Mouse (Mus musculus) liver, adult 2 months (tissue): Measurements from ENCODE around the gene Rps10. TPM values are rescaled to one million over a fixed set of nuclear protein-coding genes. Genes with fewer than 3 reads are reported as not detected.
A peak's percentile ranks its signal among the peaks of the same experiment; 100 is the strongest.

Source experiments
- DNase-seq: peaks from one replicate; pipeline ENCODE4 v3.0.0-alpha.2; 2011; ENCODE audit warnings: low read depth, low spot score; ENCODE audit errors: extremely low read depth
- H3K27ac ChIP-seq: fragments of 200-500 bp; replicated peaks from 2 replicates; pipeline ENCODE4 v1.5.1; 2012; ENCODE audit warnings: low read depth, mild to moderate bottlenecking, control low read depth, inconsistent platforms, low read length; ENCODE audit not compliant: insufficient read depth
- H3K27me3 ChIP-seq: fragments of 200-500 bp; 2 replicates; pipeline ENCODE4 v1.6.1; 2012; ENCODE audit warnings: mild to moderate bottlenecking, moderate library complexity, low read length, inconsistent platforms; ENCODE audit not compliant: control insufficient read depth, insufficient read depth
- H3K36me3 ChIP-seq: fragments of 200-500 bp; 2 replicates; pipeline ENCODE4 v1.6.1; 2012; ENCODE audit warnings: low read length, inconsistent platforms; ENCODE audit not compliant: control insufficient read depth, insufficient read depth
- H3K4me1 ChIP-seq: fragments of 200-500 bp; 2 replicates; pipeline ENCODE4 v1.6.1; 2011; ENCODE audit warnings: low read length; ENCODE audit not compliant: control insufficient read depth, insufficient read depth
- H3K4me3 ChIP-seq: fragments of 200-500 bp; 2 replicates; pipeline ENCODE4 v1.5.1; 2011; ENCODE audit warnings: low read depth, mild to moderate bottlenecking, control low read depth, low read length, moderate library complexity; ENCODE audit not compliant: insufficient read depth
- H3K79me2 ChIP-seq: fragments of 200-500 bp; 2 replicates; pipeline ENCODE4 v1.6.1; 2012; ENCODE audit warnings: inconsistent platforms, mild to moderate bottlenecking, low read length, moderate library complexity; ENCODE audit not compliant: control insufficient read depth, insufficient read depth
- H3K9ac ChIP-seq: fragments of 200-500 bp; 2 replicates; pipeline ENCODE4 v1.6.1; 2012; ENCODE audit warnings: low read depth, mild to moderate bottlenecking, control low read depth, inconsistent platforms, low read length
- CTCF ChIP-seq: fragments of 200-500 bp; IDR thresholded peaks from 2 replicates; pipeline ENCODE4 v1.5.1; 2011; ENCODE audit warnings: low read depth, low read length, control low read depth
- POLR2A ChIP-seq: fragments of 200-500 bp; IDR thresholded peaks from 2 replicates; pipeline ENCODE4 v1.6.1; 2011; ENCODE audit warnings: low read length, control low read depth; ENCODE audit not compliant: insufficient read depth; ENCODE audit errors: extremely low read depth
- WGBS: fragments of 180-500 bp; shearing (Covaris S2); methylation state at CpG from one replicate; pipeline ENCODE4 v1.1.7; 2018; 5-methylcytosine and 5-hydroxymethylcytosine counted together
- polyA plus RNA-seq: library from polyadenylated mRNA; depleted of rRNA; stranded (reverse); fragments of >200 nt; gene quantifications from 2 replicates; pipeline ENCODE4 v1.2.3, GENCODE M21; 2012; rRNA removed
- total RNA-seq: library from RNA; depleted of rRNA; stranded (reverse); fragments of >200 nt; gene quantifications from 2 replicates; pipeline ENCODE4 v1.2.3, GENCODE M21; 2014; rRNA removed

Rps10 gene
- total and polyA plus RNA-seq, 2 experiments = 416 to 437 TPM

DNA sequence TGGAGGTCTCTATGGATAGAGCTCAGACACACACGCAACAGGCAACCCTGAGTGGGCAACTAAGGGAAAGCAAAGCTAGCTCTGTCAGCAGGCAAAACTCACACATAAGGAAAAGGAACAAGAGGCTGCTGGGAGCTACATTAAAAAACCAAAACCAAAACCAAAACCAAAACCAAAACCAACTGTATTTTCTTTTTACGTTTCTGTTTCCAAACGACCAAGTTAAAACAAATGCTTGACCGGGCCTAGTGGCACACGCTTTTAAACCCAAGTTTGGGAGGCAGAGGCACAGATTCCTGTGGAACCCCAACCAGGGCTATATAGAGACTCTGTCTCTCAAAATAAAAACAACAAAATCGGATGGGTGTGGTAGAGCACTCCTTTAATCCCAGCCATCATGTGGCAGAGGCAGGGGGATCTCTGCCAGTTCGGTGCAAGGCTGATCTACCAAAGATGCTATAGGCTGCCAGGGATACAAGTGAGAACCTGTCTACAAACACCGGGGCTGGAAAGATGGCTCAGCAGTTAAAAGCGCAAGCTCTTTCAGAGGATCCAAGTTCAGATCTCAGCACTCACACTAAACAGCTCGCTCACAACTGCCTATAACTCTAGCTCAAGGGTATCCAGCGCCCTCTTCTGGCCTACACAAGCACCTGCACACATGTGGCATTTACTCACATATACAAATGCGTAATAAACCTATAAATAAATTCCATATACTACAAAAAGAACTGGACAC lies 44.5 kb downstream of the Rps10 start:
- no peaks in the 10 kb centered on the region for H3K36me3 ChIP-seq
- 0 out of 2 replicates have a peak overlapping the region, but pooled peaks have one; percentile 3 for H3K27ac ChIP-seq
- no peaks in the 10 kb centered on the region for H3K27me3 ChIP-seq
- TF ChIP-seq POLR2A (no peak), CTCF (peak; percentile 36; the same call in 1 of the 2 replicates)
- DNase-seq = no peak
- no peak overlapping the region for H3K4me3 ChIP-seq
- 76% methylated on average over 12 of the region's 12 CpGs for WGBS
- H3K9ac ChIP-seq = no peak overlapping the region
- peaks cover 12% of the 10 kb centered on the region; the same call in 1 of the 2 replicates for H3K79me2 ChIP-seq
- peaks cover 6% of the 10 kb centered on the region for H3K4me1 ChIP-seq

GRCm38 (mm10) chr17:27588231-27588630 lies 48.2 kb downstream of the Rps10 start:
- 78% methylated on average over 8 of the region's 8 CpGs for WGBS
- Histone ChIP-seq H3K4me1 (peaks cover 6% of the 10 kb centered on the region), H3K36me3 (no peaks in the 10 kb centered on the region), H3K79me2 (peaks cover 4% of the 10 kb centered on the region; the same call in 1 of the 2 replicates), H3K9ac (no peak overlapping the region), H3K4me3 (no peak overlapping the region), H3K27me3 (no peaks in the 10 kb centered on the region), H3K27ac (no peak overlapping the region)
- DNase-seq = no peak
- TF ChIP-seq POLR2A (no peak), CTCF (no peak)

- TF ChIP-seq CTCF (no peak), POLR2A (no peak)
- H3K27me3 ChIP-seq = no peaks in the 10 kb centered on the region
- WGBS = 31% methylated on average over 12 of the region's 12 CpGs
- no peaks in the 10 kb centered on the region for H3K36me3 ChIP-seq
- no peak overlapping the region for H3K4me3 ChIP-seq
- DNase-seq = peak; percentile 67
- H3K79me2 ChIP-seq = no peaks in the 10 kb centered on the region; the same call in 1 of the 2 replicates
- no peak overlapping the region for H3K27ac ChIP-seq
- no peak overlapping the region for H3K9ac ChIP-seq
- peaks cover 6% of the 10 kb centered on the region for H3K4me1 ChIP-seq
Measured at GRCm38 (mm10) chr17:27587252-27587651, 49.2 kb downstream of the Rps10 start.

DNA sequence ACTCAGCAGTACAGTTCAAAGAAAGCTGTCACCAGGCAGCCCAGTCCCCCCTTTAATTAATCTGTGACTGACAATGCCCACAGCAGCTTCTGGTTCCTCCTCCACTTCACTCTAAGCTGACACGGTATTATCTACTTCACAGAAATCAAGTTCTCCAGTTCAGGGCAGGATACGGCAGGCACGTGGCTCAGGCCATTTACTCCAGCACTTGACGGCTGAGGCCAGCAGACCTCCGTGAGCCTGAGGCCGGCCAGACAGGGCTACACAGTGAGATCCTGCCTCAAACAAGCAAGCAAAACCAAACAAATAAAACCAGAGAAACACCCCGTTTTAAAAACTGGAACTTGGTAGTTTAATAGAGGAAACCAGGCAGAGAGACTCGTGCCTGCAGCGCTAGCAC lies 49.8 kb downstream of the Rps10 start:
- H3K27ac ChIP-seq = no peak overlapping the region
- TF ChIP-seq POLR2A = no peak
- TF ChIP-seq CTCF = no peak
- no peaks in the 10 kb centered on the region for H3K36me3 ChIP-seq
- no peak for DNase-seq
- no peak overlapping the region for H3K4me3 ChIP-seq
- no peaks in the 10 kb centered on the region; the same call in 1 of the 2 replicates for H3K79me2 ChIP-seq
- peaks cover 6% of the 10 kb centered on the region for H3K4me1 ChIP-seq
- H3K9ac ChIP-seq = no peak overlapping the region
- no peaks in the 10 kb centered on the region for H3K27me3 ChIP-seq
- 71% methylated on average over 9 of the region's 9 CpGs for WGBS

- Histone ChIP-seq H3K4me3 (no peak overlapping the region), H3K27me3 (no peaks in the 10 kb centered on the region), H3K79me2 (no peaks in the 10 kb centered on the region; the same call in 1 of the 2 replicates), H3K36me3 (peaks cover 9% of the 10 kb centered on the region; the same call in 1 of the 2 replicates), H3K9ac (no peak overlapping the region), H3K27ac (no peak overlapping the region), H3K4me1 (peaks cover 5% of the 10 kb centered on the region)
- 93% methylated on average over 13 of the region's 13 CpGs for WGBS
- TF ChIP-seq POLR2A (no peak), CTCF (no peak)
- no peak for DNase-seq
Measured at GRCm38 (mm10) chr17:27583185-27583894, 53.1 kb downstream of the Rps10 start.

Other genes with a start within 250 kb of the Rps10 start
- gene Grm4, start 115.3 kb downstream of the Rps10 start, total RNA-seq = 0.07 TPM in 1 of 2 replicates, not detected in the other
- gene Grm4, start 115.3 kb downstream of the Rps10 start, polyA plus RNA-seq = not detected in 2 replicates
- 5.7 and 8.1 TPM in 2 replicates for gene Hmga1, start 80.2 kb downstream of the Rps10 start, total RNA-seq
- 16.5 and 21.4 TPM in 2 replicates for gene Hmga1, start 80.2 kb downstream of the Rps10 start, polyA plus RNA-seq
- gene AI413582, start 70.9 kb downstream of the Rps10 start, total RNA-seq = 4.5 and 4.9 TPM in 2 replicates
- 11.3 and 12.9 TPM in 2 replicates for gene AI413582, start 70.9 kb downstream of the Rps10 start, polyA plus RNA-seq
- gene Nudt3, start 13.2 kb downstream of the Rps10 start, total RNA-seq = 19.5 and 21.1 TPM in 2 replicates
- gene Nudt3, start 13.2 kb downstream of the Rps10 start, polyA plus RNA-seq = 23.5 and 25.5 TPM in 2 replicates
- not detected in 2 replicates for gene RPS10-NUDT3, start 1.4 kb downstream of the Rps10 start, total RNA-seq
- gene RPS10-NUDT3, start 1.4 kb downstream of the Rps10 start, polyA plus RNA-seq = not detected in 2 replicates
- gene Pacsin1, start 18.8 kb upstream of the Rps10 start, total RNA-seq = 0.27 TPM in 1 of 2 replicates, not detected in the other
- gene Pacsin1, start 18.8 kb upstream of the Rps10 start, polyA plus RNA-seq = 0.16 and 0.23 TPM in 2 replicates
- gene Spdef, start 92.3 kb upstream of the Rps10 start, total RNA-seq = not detected in 2 replicates
- 0.15 and 0.48 TPM in 2 replicates for gene Spdef, start 92.3 kb upstream of the Rps10 start, polyA plus RNA-seq
- 93.0 and 117 TPM in 2 replicates for gene D17Wsu92e, start 184.0 kb upstream of the Rps10 start, total RNA-seq
- gene D17Wsu92e, start 184.0 kb upstream of the Rps10 start, polyA plus RNA-seq = 159 and 178 TPM in 2 replicates
- 24.4 and 27.1 TPM in 2 replicates for gene Snrpc, start 201.5 kb upstream of the Rps10 start, total RNA-seq
- 42.2 and 49.6 TPM in 2 replicates for gene Snrpc, start 201.5 kb upstream of the Rps10 start, polyA plus RNA-seq
- 5.0 and 5.5 TPM in 2 replicates for gene Uhrf1bp1, start 219.8 kb upstream of the Rps10 start, total RNA-seq
- 7.0 and 7.2 TPM in 2 replicates for gene Uhrf1bp1, start 219.8 kb upstream of the Rps10 start, polyA plus RNA-seq